Mouse (Mus musculus): ENCODE measurements around the gene Pik3r4. TPM values are rescaled to one million over a fixed set of nuclear protein-coding genes. Genes with fewer than 3 reads are reported as not detected.
"Not testable (repeated sequence)": the region's sequence is repeated elsewhere in the genome, so short reads cannot be mapped to it uniquely, and the experiment has no call there.

Gene Pik3r4
- polyA plus RNA-seq (2012; rRNA removed) = 10.2 and 11.7 TPM in 2 replicates

DNA sequence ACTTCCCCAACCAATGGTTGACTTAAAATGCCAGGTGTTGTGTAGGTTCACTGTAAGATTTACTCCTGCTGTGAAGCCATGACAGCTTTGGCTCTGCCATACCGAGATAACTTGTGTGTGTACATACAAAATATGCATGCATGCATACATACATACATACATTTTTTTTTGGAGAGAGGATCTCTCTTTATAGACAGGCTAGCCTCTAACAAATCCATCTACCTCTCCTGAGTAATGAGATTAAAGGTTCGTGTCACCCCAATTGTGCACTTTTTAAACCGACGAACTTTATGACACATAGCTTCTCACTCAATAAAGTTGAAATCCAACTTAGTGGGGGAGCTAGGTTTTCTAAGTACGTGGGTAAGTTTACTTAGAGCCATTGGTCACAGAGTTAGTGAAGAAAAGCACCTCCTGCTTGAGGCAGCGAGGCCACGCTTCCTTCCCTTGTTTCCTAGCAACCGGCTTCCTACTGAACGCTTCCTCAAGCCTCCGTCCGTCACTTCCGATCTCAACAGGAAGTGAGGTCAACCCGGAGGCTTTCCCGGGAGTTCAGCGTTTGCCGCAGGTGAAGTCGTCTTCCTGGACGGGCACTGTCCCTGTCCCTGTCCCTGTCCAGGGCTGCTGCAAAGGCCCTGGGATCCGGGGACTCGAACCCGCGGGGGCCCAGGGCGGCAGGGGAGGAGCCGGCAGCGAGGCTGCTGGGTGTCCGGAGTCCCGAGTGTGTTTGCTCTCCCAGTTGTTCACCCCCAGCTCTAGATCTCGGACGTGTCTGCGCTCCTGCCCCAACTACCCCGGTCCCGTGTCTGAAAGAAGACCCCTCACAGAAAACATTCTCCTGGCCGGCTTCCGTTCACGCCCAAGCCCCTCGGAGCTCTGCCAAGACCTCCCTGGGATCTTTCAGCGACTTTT lies at the start of gene Pik3r4:
Pik3r4 (plus strand) TSS at position 519 of the 912 bp plus-strand sequence.
- WGBS = 5% methylated on average over 37 of the region's 37 CpGs
- peak; percentile 95 for DNase-seq (ENCODE audit: low read depth, low spot score)

DNA sequence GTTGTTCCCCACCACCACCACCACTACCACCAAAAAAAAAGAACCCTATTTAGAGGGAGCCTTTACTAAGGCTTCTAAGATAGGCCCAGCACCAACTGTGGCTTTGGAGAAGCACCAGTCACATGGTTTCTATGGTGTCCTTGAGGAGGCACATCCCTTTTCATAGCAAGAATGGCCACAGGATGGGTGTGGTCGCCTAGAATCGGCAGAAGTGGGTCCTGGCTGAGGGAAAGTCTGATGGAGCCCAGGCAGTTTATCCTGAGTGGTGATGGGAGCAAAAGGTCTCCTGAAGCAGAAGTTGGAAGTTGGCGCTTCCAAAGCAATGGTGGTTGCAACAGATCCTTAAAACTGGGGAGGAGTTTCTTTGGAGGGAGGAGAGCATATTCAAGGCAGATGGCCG lies 43.9 kb upstream of the Pik3r4 start:
- WGBS = 71% methylated on average over 4 of the region's 4 CpGs

DNA sequence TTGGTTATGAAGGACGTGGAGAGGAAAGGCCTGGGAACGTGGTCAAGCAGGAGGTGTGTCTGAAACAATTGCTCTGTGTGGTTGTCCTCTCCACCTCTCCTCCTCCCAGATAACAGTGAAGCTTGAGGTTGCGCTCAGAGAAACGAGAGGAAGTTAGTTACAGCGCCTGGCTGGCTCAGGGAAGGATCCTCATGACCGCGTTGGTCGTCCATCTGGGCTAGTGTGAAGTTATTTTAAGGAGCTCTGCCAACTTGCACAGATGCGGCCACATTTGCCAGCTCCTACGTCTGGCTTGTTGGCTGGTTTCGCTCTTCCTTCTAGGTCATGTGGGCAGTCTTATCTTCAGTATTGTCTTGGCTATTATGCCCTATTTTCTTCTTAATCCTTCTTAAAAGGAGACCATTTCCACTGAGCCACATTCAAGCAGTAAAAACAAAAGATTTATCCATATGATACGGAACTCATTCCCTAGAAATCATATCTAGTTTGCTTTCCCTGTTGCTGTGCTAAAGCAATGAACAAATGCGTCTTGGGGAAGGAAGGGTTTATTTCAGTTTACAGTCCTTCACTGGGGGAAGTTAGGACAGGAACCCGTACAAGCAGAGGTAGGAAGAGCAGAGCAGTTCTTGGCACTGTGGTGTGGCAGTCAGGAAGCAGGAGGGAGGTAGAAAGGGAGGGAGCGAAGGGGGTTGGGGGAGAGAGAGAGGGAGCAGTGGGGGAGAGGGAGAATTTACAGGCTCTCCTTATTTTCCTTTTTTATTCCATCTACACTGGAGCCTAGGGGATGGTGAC lies 30.6 kb upstream of the Pik3r4 start:
- no peak for DNase-seq (ENCODE audit: low read depth, low spot score)
- 75% methylated on average over 15 of the region's 15 CpGs for WGBS

More for the DNA sequence above, 43.9 kb upstream of the Pik3r4 start:
- no peak for DNase-seq (ENCODE audit: low read depth, low spot score)

DNA sequence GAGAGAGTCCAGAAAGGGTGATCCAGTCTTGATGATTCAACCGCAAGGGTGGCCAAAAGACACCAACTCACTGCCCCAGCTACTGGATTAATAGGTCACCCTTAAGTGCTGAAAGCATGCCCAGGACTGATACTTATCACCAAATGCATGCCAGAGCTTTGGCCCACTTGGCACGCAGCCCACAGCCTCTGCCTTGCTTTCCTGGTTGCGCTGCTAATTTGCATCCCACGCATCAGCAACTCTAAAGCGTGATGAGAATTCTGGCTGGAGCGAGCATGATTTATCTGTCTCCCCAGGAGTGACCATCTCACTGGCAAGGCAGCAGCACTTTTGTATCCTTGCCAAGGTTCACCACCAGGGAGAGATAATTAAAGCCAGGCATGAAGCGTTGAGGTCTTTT lies 29.9 kb upstream of the Pik3r4 start:
- no peak for DNase-seq (ENCODE audit: low read depth, low spot score)
- WGBS = 68% methylated on average over 7 of the region's 7 CpGs

DNA sequence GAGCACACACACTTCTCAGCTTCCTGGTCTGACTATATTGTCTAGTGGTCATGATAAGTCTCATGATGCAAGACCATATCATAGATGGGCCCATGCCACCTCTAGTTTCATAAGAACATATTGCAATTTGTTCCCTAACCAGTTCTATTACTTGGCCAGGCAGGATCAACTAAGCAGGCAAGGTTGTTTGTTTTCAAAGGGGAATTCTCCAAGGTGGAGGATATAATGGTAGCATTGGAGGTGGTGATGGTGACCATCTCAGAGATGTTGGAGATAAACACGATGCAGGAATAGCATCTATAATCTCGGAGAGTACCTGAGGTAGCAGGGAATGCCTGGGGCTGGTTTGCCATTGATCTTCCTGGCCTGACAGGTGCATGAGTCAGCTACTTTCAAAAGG lies 26.8 kb upstream of the Pik3r4 start:
- no peak for DNase-seq (ENCODE audit: low read depth, low spot score)
- 59% methylated on average over 2 of the region's 2 CpGs for WGBS

DNA sequence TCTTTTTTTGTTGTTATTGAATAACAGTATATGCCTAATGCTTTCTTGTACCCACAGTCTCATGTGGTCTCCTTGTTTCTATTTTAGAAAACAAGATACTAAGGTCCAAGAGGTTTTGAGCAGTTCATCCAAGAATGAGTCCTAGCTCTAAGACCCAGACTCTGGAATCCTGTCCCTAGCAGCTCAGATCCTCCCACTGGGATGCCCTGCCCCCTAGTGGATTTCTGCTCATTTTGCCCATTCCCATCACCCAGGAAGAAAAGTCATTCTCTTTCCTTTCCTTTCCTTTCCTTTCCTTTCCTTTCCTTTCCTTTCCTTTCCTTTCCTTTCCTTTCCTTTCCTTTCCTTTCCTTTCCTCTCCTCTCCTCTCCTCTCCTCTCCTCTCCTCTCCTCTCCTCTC lies 25.5 kb upstream of the Pik3r4 start:
- peak; percentile 27 for DNase-seq (ENCODE audit: low read depth, low spot score)

DNA sequence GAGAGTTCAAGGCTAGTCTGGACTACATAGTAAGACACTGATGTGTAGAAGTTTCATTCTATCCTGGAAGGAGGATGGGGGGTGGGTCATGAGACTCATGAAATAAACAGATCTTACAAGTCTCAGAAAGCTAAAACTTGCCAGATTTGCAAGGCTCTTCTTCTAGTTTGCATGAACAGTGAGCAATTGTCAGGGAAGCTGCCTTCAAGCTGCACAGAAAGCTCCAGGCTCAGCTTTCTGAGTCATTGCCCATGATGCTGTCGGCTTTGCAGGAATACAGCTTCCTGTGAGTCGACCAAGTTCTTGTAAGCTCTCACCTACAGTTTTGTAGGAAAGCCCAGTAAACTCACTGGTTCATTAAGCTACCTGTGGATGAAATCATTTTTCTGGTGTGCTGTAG lies 8.8 kb upstream of the Pik3r4 start:
- WGBS = 76% methylated on average over 2 of the region's 2 CpGs
- DNase-seq (ENCODE audit: low read depth, low spot score) = no peak

DNA sequence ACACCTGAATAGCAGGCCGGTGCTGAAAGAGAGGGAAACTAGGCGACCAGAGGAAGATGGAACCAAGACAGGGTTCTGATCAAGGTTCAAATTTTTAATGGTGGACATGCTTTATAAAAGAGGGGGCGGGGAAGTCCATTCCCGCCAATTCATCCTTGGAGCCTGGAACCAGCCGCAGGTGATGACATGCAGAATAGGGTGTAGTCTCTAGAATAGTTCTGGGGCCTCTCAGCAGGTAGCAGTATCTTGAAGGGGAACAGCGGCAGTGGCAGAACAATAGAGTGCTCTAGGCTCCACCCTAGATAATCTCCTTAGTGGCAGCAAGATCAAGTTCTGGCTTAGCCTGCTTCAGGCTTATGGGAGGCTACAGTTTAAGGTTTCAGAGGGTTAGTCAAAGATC lies 1.4 kb upstream of the Pik3r4 start:
- DNase-seq (ENCODE audit: low read depth, low spot score) = not testable (repeated sequence)

DNA sequence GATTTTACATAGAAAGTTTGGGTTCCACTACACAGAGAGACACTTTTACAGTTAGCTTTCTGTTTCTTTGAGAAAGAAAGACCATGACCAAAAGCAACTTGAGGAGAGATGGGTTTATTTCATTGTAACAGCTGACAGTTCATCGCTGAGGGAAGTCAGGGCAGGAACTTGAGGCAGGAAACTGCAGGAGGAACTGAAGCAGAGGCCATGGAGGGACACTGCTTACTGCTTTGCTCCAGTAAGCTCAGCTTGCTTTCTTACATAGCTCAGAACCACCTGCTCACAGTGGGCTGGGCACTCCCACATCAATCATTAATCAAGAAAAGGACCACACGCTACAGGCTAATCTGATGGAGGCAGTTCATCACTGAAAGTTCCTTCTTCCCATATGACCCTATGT lies 13.4 kb downstream of the Pik3r4 start:
- no peak for DNase-seq (ENCODE audit: low read depth, low spot score)
- WGBS = 36% methylated on average over 2 of the region's 2 CpGs

More for the DNA sequence above, 1.4 kb upstream of the Pik3r4 start:
- WGBS = 78% methylated on average over 6 of the region's 6 CpGs

DNA sequence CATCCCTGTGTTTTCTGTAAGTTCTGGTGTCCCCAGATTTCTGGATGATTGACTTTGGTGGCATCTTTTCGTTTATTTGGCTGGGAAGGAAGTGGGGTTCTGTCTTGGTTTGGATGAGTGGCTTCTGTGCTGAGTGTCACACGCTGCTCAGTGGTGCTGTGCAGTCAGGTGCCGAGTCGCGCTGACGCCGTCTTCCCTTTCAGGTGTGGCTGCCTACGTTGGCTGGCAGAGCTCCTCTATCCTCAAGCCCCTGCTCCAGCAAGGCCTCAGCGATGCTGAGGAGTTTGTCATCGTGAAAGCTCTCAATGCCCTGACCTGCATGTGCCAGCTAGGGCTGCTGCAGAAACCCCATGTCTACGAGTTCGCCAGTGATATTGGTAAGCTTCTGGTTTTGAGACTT lies 15.4 kb downstream of the Pik3r4 start:
- DNase-seq (ENCODE audit: low read depth, low spot score) = no peak
- WGBS = 95% methylated on average over 12 of the region's 12 CpGs

DNA sequence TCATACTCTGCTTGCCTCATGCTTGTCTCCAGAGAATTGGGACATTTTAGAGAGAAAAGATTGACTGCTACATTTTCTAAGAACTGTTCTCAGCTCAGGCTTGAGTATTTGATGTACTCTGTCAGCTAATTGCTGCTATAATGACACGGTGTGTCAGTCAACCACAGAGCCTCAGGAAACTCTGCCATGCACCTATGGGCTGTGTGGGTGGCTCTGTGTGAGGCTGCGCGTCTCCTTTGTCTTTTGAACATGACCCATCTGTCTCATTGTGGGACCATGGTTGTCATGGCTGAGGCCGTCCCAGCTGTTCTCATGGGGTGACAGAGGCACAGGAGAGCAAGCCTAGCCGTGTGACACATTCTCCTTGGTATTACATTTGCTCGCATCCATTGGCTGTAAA lies 17.1 kb downstream of the Pik3r4 start:
- 91% methylated on average over 6 of the region's 6 CpGs for WGBS
- no peak for DNase-seq (ENCODE audit: low read depth, low spot score)

DNA sequence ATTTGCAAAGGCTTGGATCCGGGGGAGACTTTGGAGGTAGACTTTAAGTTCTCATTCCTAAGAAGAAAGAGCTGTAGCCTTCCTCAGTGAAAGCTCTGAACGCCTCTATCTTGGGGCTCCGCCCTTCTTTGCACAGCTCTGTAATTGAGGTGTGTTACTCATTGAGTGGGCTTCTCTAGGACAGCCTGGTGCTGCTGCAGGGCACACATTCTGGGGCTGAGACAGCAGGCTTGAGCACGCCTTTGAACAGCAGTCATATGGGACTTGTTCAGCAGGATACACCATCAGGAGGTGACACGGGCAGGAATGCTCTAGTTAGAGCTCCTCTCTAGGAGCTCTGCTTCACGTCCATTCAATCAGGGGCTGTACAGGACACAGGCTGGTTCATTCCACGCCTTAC lies 22.5 kb downstream of the Pik3r4 start:
- DNase-seq (ENCODE audit: low read depth, low spot score) = no peak
- WGBS = 81% methylated on average over 7 of the region's 7 CpGs

DNA sequence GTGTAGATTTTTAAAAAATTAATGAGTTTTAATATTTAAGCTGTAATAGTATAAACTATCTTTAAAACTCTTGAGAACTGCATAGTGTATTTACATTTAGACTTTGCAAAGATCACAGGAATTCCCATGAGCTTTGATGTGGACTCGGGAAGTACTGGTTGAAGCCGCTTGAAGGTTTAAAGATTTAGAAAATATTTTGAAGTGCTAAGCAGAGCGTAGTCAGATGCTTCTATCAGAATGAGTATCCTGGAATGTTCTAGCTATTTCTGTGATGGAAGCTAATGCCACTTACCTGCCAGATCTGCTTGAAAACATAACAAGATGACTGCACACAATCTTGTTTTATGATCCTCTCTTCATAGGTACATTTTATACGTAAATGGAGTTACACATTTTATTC lies 28.1 kb downstream of the Pik3r4 start:
- 82% methylated on average over 4 of the region's 4 CpGs for WGBS
- DNase-seq (ENCODE audit: low read depth, low spot score) = no peak

DNA sequence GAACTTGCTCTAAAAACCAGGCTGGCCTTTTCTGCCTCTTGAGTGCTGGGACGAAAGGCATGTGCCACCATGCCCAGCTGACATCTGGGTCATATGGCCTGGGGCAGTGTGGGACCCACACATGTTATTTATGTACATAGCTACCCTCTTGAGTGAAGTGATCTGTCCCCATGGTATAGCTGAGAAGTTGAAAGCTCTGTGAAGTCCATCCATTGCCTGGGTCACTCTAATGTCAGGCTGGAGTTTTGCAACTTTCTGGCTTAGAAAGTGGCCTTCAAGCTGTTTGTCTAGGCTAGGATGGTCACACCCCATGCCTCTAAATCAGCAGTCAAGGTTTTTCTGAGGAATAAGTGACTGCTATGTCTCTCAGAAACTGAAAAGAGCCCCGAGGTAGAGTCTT lies 29.3 kb downstream of the Pik3r4 start:
- 76% methylated on average over 2 of the region's 2 CpGs for WGBS
- no peak for DNase-seq (ENCODE audit: low read depth, low spot score)

DNA sequence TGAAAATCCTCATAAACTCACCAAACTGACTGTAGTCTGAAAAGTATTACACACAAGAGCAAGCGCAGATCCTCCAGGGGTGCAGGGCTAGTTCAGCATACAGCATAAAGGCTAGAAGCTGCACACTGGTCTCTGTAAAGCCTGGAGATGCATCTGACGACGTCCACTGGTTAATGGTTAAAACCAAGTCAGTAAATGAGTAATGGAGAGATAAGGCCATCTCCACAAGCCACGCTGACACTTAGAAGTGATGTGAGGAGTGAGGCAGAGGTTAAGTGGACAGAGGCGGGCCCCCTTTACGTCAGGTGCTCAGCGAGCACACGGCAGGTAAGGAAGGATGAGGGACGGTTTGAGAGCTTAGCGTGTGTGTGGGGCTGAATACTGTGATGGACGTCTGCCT lies 33.2 kb downstream of the Pik3r4 start:
- DNase-seq (ENCODE audit: low read depth, low spot score) = no peak
- 58% methylated on average over 11 of the region's 11 CpGs for WGBS

DNA sequence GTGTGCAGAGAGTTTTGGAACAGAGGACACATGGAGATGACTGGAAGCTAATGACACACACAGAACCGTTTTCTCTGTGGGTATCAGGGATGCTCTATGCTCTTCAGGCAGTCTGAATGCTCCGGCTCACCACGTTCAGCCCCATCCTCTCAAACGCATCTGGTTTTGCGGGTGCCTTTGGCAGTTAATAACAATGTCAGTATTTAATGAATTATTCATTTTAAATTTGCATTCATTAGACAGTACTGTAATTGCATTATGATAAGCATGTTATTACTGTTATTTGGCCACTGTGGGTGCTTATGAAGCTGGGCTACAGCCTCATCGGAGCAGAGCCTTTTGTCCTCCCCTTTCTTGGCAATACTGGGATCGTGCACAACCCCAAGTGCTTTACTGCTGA lies 38.6 kb downstream of the Pik3r4 start:
- no peak for DNase-seq (ENCODE audit: low read depth, low spot score)
- WGBS = 92% methylated on average over 7 of the region's 7 CpGs

DNA sequence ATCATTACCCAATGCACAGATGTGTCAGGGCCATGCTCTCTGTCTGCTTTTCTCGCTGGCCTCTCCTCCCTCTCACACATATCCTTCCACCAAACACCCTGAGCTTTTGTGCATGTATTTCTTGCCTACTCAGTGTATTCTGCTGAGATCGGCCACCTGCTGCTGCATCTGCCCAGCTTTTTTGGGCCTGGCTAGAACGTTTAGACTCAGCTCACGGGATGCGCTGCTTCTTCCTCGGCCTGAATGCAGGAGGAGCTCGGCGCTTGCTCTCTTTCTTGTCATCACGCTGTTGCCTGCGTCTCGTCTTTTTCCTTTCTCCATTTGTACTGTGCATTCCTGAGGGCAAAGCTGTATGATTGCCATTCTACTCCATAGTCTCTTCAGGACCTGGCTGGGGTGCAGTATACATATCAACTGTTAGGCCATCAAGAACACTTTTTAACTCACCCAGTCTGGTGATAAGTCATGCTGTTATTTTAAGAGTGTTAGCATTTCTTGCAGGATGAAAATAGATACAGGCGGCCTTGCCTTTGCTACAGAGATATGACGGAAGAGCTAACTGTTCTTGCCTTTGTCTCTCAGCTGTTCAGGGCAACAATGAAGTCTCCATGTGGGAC lies 41.9 kb downstream of the Pik3r4 start:
- DNase-seq (ENCODE audit: low read depth, low spot score) = no peak
- 90% methylated on average over 13 of the region's 13 CpGs for WGBS

DNA sequence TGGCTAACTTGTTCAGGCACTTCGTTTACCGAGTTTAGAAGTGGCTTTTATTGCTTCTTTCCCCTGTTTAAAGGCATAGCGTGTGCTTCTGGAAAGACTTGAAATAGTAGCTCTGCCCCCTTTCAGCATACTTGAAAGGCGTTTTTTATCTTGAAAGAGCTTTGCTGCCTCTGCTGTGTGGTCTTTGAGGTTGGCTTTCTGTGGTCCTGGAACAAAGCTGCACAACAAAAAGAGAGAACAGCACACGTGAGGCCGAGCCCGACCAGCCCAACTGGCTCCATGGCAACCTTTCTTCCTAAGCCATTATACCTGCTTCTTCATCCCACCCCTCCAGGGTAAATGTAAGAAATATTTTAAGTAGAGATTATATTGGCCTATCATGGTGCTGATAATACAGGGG lies 46.7 kb downstream of the Pik3r4 start:
- DNase-seq (ENCODE audit: low read depth, low spot score) = no peak
- 60% methylated on average over 7 of the region's 7 CpGs for WGBS

DNA sequence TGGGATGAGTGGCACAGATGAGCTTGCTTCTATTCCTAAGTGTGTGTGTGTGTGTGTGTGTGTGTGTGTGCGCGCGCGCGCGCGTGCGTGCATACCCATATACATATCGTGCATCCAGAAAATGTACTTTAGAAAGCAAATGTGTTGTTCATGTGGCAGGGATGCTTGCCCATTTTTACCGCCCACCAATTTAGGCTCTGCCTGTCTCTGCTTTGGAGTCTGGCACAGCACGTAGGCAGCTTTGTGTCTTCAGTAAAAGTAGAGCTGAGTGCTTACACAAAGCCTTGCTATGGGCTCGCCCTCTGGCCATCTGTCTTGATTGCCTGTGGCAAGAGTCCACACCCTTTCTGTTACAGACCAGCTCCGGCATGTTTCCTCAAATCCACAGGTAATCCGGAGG lies 49.7 kb downstream of the Pik3r4 start:
- WGBS = 89% methylated on average over 14 of the region's 14 CpGs
- no peak for DNase-seq (ENCODE audit: low read depth, low spot score)

DNA sequence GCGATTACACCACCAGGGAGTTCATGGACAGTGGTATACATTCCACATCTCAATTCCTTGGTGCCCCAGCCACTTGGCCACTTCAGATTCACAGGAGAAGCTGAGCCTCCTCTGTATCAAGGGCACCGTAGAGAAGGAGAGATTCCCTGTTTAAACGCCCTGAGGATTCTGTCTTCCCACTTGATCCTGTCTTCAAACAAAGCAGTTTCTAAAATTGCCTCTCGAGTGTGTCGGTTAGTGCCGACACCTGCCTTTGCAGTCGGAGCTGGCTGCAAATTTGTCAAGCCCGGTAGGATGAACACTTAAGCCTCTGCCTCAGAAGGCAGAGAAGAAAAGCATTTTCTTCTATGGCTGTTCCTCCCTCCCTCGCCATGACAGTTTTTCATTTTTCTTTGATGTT lies 50.3 kb downstream of the Pik3r4 start:
- 91% methylated on average over 9 of the region's 9 CpGs for whole genome bisulfite sequencing
- no peak for DNase-seq (ENCODE audit: low read depth, low spot score)

Measured in large intestine, adult 2 months (tissue).